Mouse (Mus musculus) forebrain, embryonic 10.5 days (tissue): ENCODE data around the gene Stat5b. TPM values are rescaled to one million over a fixed set of nuclear protein-coding genes. Genes with fewer than 3 reads are reported as not detected.

Experiments
- DNase-seq: peaks from one replicate; pipeline ENCODE4 v3.0.0-alpha.2; 2017; ENCODE audit warnings: low spot score; ENCODE audit errors: extremely low spot score
- H3K27ac ChIP-seq: fragments of 300-500 bp; sonication (generic); 2 replicates; pipeline ENCODE4 v1.5.1; 2016; ENCODE audit warnings: mild to moderate bottlenecking
- H3K27me3 ChIP-seq: fragments of 300-500 bp; sonication (generic); 2 replicates; pipeline ENCODE4 v1.6.1; 2016; ENCODE audit warnings: mild to moderate bottlenecking; ENCODE audit not compliant: poor library complexity, severe bottlenecking
- H3K36me3 ChIP-seq: fragments of 300-500 bp; sonication (generic); replicated peaks from 2 replicates; pipeline ENCODE4 v1.6.1; 2016; ENCODE audit warnings: mild to moderate bottlenecking, moderate library complexity
- H3K4me1 ChIP-seq: fragments of 300-500 bp; sonication (generic); 2 replicates; pipeline ENCODE4 v1.6.1; 2016
- H3K4me3 ChIP-seq: fragments of 300-500 bp; sonication (generic); 2 replicates; pipeline ENCODE4 v1.5.1; 2016; ENCODE audit warnings: mild to moderate bottlenecking, moderate library complexity
- H3K9me3 ChIP-seq: fragments of 300-500 bp; sonication (generic); 2 replicates; pipeline ENCODE4 v1.6.1; 2016; ENCODE audit warnings: mild to moderate bottlenecking, moderate library complexity
- WGBS: fragments of 180-500 bp; shearing (Covaris S2); methylation state at CpG from one replicate; pipeline ENCODE4 v1.1.7; 2016; 5-methylcytosine and 5-hydroxymethylcytosine counted together
- polyA plus RNA-seq: library from polyadenylated mRNA; unstranded; fragments of >200 nt; fragmentation: Nextera tagmentation; extraction: Ambion mirVana; gene quantifications from 2 replicates; pipeline ENCODE4 v1.2.1, GENCODE M21; 2016

Stat5b gene
- polyA plus RNA-seq, 1 experiment from 2014 or later = 14.9 TPM

- DNase-seq = no peak
- H3K27me3 ChIP-seq = peaks cover 34% of the 10 kb centered on the region
- no peak overlapping the region for H3K4me3 ChIP-seq
- no peaks in the 10 kb centered on the region for H3K9me3 ChIP-seq
- peaks cover 34% of the 10 kb centered on the region for H3K4me1 ChIP-seq
- H3K27ac ChIP-seq = no peak overlapping the region
- H3K36me3 ChIP-seq = no peaks in the 10 kb centered on the region
- 82% methylated on average over 4 of the region's 4 CpGs for WGBS
Observed at GRCm38 (mm10) chr11:100848080-100848479, 2.4 kb downstream of the Stat5b start.

- WGBS = 91% methylated on average over 4 of the region's 4 CpGs
- no peak overlapping the region for H3K4me3 ChIP-seq
- DNase-seq = no peak
- peaks cover 29% of the 10 kb centered on the region for H3K27me3 ChIP-seq
- H3K9me3 ChIP-seq = no peaks in the 10 kb centered on the region
- H3K36me3 ChIP-seq = no peaks in the 10 kb centered on the region
- H3K4me1 ChIP-seq = peaks cover 34% of the 10 kb centered on the region
- H3K27ac ChIP-seq = no peak overlapping the region
Observed at GRCm38 (mm10) chr11:100847572-100847971, 3.0 kb downstream of the Stat5b start.

GRCm38 (mm10) chr11:100845793-100846192, 4.7 kb downstream of the Stat5b start:
- peaks cover 12% of the 10 kb centered on the region for H3K27me3 ChIP-seq
- H3K36me3 ChIP-seq = no peaks in the 10 kb centered on the region
- DNase-seq = no peak
- peaks cover 29% of the 10 kb centered on the region for H3K4me1 ChIP-seq
- 93% methylated on average over 6 of the region's 6 CpGs for WGBS
- no peak overlapping the region for H3K4me3 ChIP-seq
- no peak overlapping the region for H3K27ac ChIP-seq
- no peaks in the 10 kb centered on the region for H3K9me3 ChIP-seq

- Histone ChIP-seq H3K4me1 (peaks cover 13% of the 10 kb centered on the region), H3K4me3 (no peak overlapping the region), H3K27ac (no peak overlapping the region), H3K9me3 (no peaks in the 10 kb centered on the region), H3K36me3 (no peaks in the 10 kb centered on the region), H3K27me3 (peaks cover 10% of the 10 kb centered on the region)
- no peak for DNase-seq
- WGBS = 89% methylated on average over 4 of the region's 4 CpGs
Observed at GRCm38 (mm10) chr11:100844121-100844520, 6.4 kb downstream of the Stat5b start.

GRCm38 (mm10) chr11:100843070-100843669, 7.4 kb downstream of the Stat5b start:
- Histone ChIP-seq H3K27ac (no peak overlapping the region), H3K9me3 (no peaks in the 10 kb centered on the region), H3K4me1 (0 out of 2 replicates have a peak, but pooled peaks cover 4% of the 10 kb centered on the region), H3K27me3 (peaks cover under 1% of the 10 kb centered on the region; the same call in 1 of the 2 replicates), H3K4me3 (no peak overlapping the region), H3K36me3 (no peaks in the 10 kb centered on the region)
- DNase-seq = no peak
- 96% methylated on average over 8 of the region's 8 CpGs for WGBS

GRCm38 (mm10) chr11:100842025-100842424, 8.5 kb downstream of the Stat5b start:
- Histone ChIP-seq H3K9me3 (peaks cover 3% of the 10 kb centered on the region; the same call in 1 of the 2 replicates), H3K4me3 (no peak overlapping the region), H3K27ac (no peak overlapping the region), H3K36me3 (no peaks in the 10 kb centered on the region), H3K27me3 (no peaks in the 10 kb centered on the region), H3K4me1 (0 out of 2 replicates have a peak, but pooled peaks cover 4% of the 10 kb centered on the region)
- WGBS = 90% methylated on average over 7 of the region's 7 CpGs
- no peak for DNase-seq

- 84% methylated on average over 12 of the region's 12 CpGs for WGBS
- Histone ChIP-seq H3K4me1 (0 out of 2 replicates have a peak, but pooled peaks cover 4% of the 10 kb centered on the region), H3K9me3 (peaks cover 3% of the 10 kb centered on the region; the same call in 1 of the 2 replicates), H3K4me3 (no peak overlapping the region), H3K36me3 (no peaks in the 10 kb centered on the region), H3K27me3 (no peaks in the 10 kb centered on the region), H3K27ac (no peak overlapping the region)
- DNase-seq = no peak
Observed at GRCm38 (mm10) chr11:100840866-100841265, 9.7 kb downstream of the Stat5b start.

GRCm38 (mm10) chr11:100839523-100839922, 11.0 kb downstream of the Stat5b start:
- no peak overlapping the region for H3K4me3 ChIP-seq
- H3K4me1 ChIP-seq = 0 out of 2 replicates have a peak, but pooled peaks cover 4% of the 10 kb centered on the region
- no peak overlapping the region for H3K27ac ChIP-seq
- 83% methylated on average over 8 of the region's 8 CpGs for WGBS
- H3K27me3 ChIP-seq = no peaks in the 10 kb centered on the region
- DNase-seq = no peak
- peaks cover 3% of the 10 kb centered on the region; the same call in 1 of the 2 replicates for H3K9me3 ChIP-seq
- H3K36me3 ChIP-seq = no peaks in the 10 kb centered on the region

GRCm38 (mm10) chr11:100838894-100839293, 11.6 kb downstream of the Stat5b start:
- WGBS = 91% methylated on average over 9 of the region's 9 CpGs
- no peaks in the 10 kb centered on the region for H3K27me3 ChIP-seq
- DNase-seq = no peak

GRCm38 (mm10) chr11:100836923-100837702, 13.4 kb downstream of the Stat5b start:
- 79% methylated on average over 9 of the region's 9 CpGs for WGBS
- no peaks in the 10 kb centered on the region for H3K36me3 ChIP-seq
- H3K9me3 ChIP-seq = peaks cover 3% of the 10 kb centered on the region; the same call in 1 of the 2 replicates
- no peak overlapping the region for H3K27ac ChIP-seq
- no peak for DNase-seq
- H3K4me1 ChIP-seq = 0 out of 2 replicates have a peak, but pooled peaks cover 4% of the 10 kb centered on the region
- no peaks in the 10 kb centered on the region for H3K27me3 ChIP-seq
- no peak overlapping the region for H3K4me3 ChIP-seq

More at GRCm38 (mm10) chr11:100838894-100839293, 11.6 kb downstream of the Stat5b start:
- Histone ChIP-seq H3K9me3 (peaks cover 3% of the 10 kb centered on the region; the same call in 1 of the 2 replicates), H3K36me3 (no peaks in the 10 kb centered on the region), H3K27ac (no peak overlapping the region), H3K4me3 (no peak overlapping the region), H3K4me1 (0 out of 2 replicates have a peak, but pooled peaks cover 4% of the 10 kb centered on the region)

- no peak for DNase-seq
- H3K4me1 ChIP-seq = peaks cover 12% of the 10 kb centered on the region
- WGBS = 74% methylated on average over 7 of the region's 7 CpGs
- H3K9me3 ChIP-seq = peaks cover 3% of the 10 kb centered on the region; the same call in 1 of the 2 replicates
- no peak overlapping the region for H3K27ac ChIP-seq
- no peaks in the 10 kb centered on the region for H3K36me3 ChIP-seq
- H3K4me3 ChIP-seq = no peak overlapping the region
- H3K27me3 ChIP-seq = no peaks in the 10 kb centered on the region
Observed at GRCm38 (mm10) chr11:100833466-100833865, 17.1 kb downstream of the Stat5b start.

- H3K27me3 ChIP-seq = no peaks in the 10 kb centered on the region
- H3K9me3 ChIP-seq = no peaks in the 10 kb centered on the region
- H3K36me3 ChIP-seq = no peaks in the 10 kb centered on the region
- peaks cover 22% of the 10 kb centered on the region for H3K4me1 ChIP-seq
- DNase-seq = no peak
- WGBS = 84% methylated on average over 10 of the region's 10 CpGs
- H3K27ac ChIP-seq = no peak overlapping the region
- no peak overlapping the region for H3K4me3 ChIP-seq
Observed at GRCm38 (mm10) chr11:100831396-100831795, 19.1 kb downstream of the Stat5b start.

GRCm38 (mm10) chr11:100829691-100830090, 20.8 kb downstream of the Stat5b start:
- no peaks in the 10 kb centered on the region for H3K9me3 ChIP-seq
- H3K27me3 ChIP-seq = no peaks in the 10 kb centered on the region
- DNase-seq = no peak
- 69% methylated on average over 12 of the region's 12 CpGs for WGBS
- no peak overlapping the region for H3K27ac ChIP-seq
- no peak overlapping the region for H3K4me3 ChIP-seq
- H3K36me3 ChIP-seq = no peaks in the 10 kb centered on the region
- peaks cover 32% of the 10 kb centered on the region for H3K4me1 ChIP-seq
